Mouse (Mus musculus): ENCODE measurements around the gene Dhx9.

DNA sequence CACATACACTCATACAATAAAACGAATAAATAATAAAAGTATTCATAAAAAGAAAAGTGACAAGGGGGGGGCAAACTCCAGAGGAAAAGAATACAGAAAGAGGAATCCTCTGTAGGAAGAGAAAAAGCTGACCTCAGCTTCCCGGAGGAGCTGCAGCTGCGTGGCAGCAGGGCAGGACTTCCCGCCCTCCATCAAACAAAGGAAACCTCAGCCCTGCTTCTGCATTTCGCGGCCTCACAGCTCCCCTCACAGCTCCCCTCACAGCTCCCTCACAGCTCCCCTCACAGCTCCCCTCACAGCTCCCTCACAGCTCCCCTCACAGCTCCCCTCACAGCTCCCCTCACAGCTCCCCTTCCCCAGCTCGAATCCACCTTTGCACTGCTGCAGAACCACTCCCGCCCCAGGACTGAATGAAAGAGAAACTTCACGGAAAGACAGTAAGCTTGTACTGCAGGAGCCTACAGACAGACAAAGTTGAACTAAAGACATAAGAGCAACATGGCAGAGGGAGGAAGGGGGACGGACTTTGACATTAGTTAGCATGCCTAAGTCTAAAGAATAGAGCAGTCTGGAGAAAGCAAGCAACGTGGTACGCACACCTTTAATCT lies 44.9 kb upstream of the Dhx9 start:
- TF ChIP-seq CTCF (IDR thresholded peaks at IDR 0.05; ENCODE audit: control insufficient read depth, insufficient read depth, insufficient replicate concordance, low read depth, low read length) (no peak), POLR2A (IDR thresholded peaks at IDR 0.05; ENCODE audit: control insufficient read depth, low read depth, low read length) (no peak)

Data from testis, adult 2 months (tissue).